Mouse (Mus musculus) adrenal gland, postnatal 10 days (tissue): ENCODE results near the gene Ccdc93. TPM values are rescaled to one million over a fixed set of nuclear protein-coding genes. Genes with fewer than 3 reads are reported as not detected.
A peak's percentile ranks its signal among the peaks of the same experiment; 100 is the strongest.

Source experiments
- DNase-seq: peaks from one replicate; pipeline ENCODE4 v3.0.0; 2021; ENCODE audit warnings: mixed read lengths
- total RNA-seq, 2 experiments: library from RNA; stranded (reverse); gene quantifications; 2 replicates each; pipeline ENCODE4 v1.2.3; 2021

Gene Ccdc93
- total RNA-seq, 2 experiments from 2014 or later = 16.5 to 19.4 TPM

GRCm38 (mm10) chr1:121518609-121519008 lies 87.8 kb downstream of the Ccdc93 start:
- no peak for DNase-seq

- DNase-seq = no peak
Measured at GRCm38 (mm10) chr1:121527061-121527460, 96.2 kb downstream of the Ccdc93 start.

GRCm38 (mm10) chr1:121527600-121528398 lies 97.0 kb downstream of the Ccdc93 start:
- DNase-seq = no peak

GRCm38 (mm10) chr1:121528399-121528720 lies 97.5 kb downstream of the Ccdc93 start, which contains the start of gene Htr5b:
TSS of gene Htr5b (minus strand) at chr1:121528465.
- DNase-seq = peak; percentile 10

GRCm38 (mm10) chr1:121529286-121529685 lies 98.4 kb downstream of the Ccdc93 start:
- no peak for DNase-seq

- no peak for DNase-seq
Measured at GRCm38 (mm10) chr1:121531439-121531838, 100.6 kb downstream of the Ccdc93 start.

- no peak for DNase-seq
Measured at GRCm38 (mm10) chr1:121540361-121540760, 109.5 kb downstream of the Ccdc93 start.

- DNase-seq = no peak
Measured at GRCm38 (mm10) chr1:121546844-121547243, 116.0 kb downstream of the Ccdc93 start.

GRCm38 (mm10) chr1:121548667-121549066 lies 117.8 kb downstream of the Ccdc93 start:
- no peak for DNase-seq

- DNase-seq = no peak
Measured at GRCm38 (mm10) chr1:121549456-121549855, 118.6 kb downstream of the Ccdc93 start.

GRCm38 (mm10) chr1:121550801-121551456 lies 120.1 kb downstream of the Ccdc93 start:
- DNase-seq = no peak

- no peak for DNase-seq
Measured at GRCm38 (mm10) chr1:121551457-121551835, 120.6 kb downstream of the Ccdc93 start.

Other genes with a start within 250 kb of the Ccdc93 start
- 10 to 100 TPM; 47.9 to 89.9 TPM for gene Insig2, start 98.5 kb upstream of the Ccdc93 start, total RNA-seq
- not detected for gene Htr5b, start 97.4 kb downstream of the Ccdc93 start, total RNA-seq
- gene Ddx18, start 136.9 kb downstream of the Ccdc93 start, total RNA-seq = 10 to 100 TPM; 36.6 to 37.7 TPM